Mouse (Mus musculus) T-helper 2 cell (primary cell): Measurements from ENCODE around the gene Gm11060.

ENCODE experiments used
- in situ Hi-C: fragments of 300-600 bp; cut with MboI, MseI; formaldehyde crosslinking; loops from one replicate; pipeline ENCODE4 v1.15.1; 2025; ENCODE audit warnings: high pct_unique_total_duplicates

Gene Gm11060

DNA sequence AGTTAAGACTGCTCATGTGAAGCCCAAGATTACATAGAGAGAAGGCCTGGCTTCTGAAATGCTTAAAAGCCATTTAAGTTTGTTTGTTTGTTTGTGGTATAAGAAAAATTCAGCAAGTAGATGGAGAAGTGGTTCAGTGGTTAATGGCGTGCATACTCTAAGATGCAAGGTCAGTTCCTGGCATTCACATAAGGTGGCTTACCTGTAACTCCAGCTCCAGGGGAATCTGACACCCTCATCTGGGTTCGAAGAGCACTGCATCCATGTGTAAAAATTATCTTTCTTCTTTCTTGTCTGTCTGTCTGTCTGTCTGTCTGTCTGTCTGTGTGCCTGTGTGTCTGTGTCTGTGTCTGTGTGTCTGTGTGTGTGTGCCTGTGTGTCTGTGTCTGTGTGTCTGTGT lies at the start of gene Gm11060:
Gene Gm11060 (plus strand): TSS at position 301 of the 400 bp plus-strand sequence.
- in situ Hi-C loops = no loop called here

DNA sequence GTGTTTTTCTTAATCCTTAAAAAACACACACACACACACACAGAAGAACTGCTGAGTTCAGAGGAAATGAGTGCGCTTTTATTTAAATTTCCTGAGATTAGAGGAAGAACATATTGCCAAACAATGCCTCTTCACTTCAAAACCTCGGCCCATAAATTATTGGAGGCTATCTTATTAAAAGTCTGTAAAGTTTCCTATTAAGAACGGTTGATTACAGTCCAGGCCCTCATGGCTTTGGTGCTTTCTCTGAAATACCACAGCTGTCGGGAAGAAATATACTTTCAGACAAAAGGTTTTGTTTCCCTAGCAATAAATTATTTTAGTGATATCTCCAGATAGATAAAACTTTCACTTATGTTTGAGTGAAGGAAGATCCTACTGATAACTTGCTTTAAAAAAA lies 48.7 kb upstream of the Gm11060 start:
- in situ Hi-C loops = no loop called here

DNA sequence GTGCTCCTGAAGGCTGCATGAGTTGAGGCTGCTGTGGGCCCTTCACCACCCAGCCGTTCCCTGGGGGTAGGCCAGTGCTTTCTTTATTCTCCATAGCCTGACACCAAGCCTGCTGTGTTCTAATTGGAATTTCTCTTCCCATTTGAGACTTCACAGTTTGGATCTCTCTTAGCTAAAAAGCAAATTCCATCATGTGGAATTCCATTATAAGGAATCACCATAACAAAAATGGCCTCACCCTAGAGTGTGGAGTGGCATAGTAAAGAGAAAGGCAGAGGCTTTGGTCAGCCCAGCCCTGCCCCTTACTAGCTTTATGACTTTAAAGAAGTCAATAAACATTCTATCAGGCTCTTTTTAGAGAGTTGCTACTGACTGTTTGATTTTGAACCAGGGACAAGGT lies 43.5 kb upstream of the Gm11060 start:
- in situ Hi-C loops = no loop called here

DNA sequence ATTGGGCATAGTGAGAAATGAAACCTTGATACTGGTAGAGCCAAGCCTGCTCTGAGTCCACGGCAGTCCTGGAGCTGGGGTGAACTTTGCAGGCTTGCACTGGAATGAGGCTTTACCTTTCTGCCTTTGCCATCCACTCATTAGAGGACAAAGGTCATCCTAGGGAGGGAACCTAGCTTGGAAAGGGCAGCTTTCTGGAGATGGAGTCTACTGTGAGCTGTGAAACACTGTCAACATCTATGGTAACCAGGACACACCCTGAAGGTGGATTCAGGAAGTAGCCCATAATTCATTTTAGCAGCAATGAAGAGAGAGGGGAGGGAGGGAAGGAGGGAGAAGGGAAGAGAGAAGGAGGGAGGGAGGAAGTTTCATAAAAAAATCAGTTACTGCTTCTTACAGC lies 36.3 kb upstream of the Gm11060 start:
- in situ Hi-C loops = no loop called here

DNA sequence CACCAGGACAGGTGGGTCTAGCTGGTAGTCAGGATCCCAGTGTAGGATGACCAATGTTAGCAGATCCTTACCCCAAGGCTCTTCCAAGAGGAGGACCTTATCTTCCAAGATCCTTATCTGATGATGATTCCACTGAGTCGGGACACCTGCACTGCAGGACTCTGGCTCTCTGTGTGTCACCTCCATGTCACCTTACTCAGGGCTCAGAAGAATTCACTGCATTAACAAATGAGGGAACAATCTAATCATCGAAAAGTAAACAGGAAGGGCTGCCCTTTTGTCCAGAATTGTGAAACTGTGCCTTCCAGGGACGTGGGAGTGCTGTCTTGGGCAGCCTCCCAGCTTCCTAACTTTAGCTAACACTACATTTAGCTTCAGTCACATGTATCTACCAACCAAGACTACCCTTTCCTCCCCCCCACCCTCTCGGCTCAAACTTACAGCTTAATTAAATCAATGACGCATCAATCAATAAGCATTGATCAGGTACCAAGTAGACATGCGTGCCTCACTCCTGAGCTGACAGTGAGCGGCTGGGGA lies 33.2 kb upstream of the Gm11060 start:
- in situ Hi-C loops = no loop called here

DNA sequence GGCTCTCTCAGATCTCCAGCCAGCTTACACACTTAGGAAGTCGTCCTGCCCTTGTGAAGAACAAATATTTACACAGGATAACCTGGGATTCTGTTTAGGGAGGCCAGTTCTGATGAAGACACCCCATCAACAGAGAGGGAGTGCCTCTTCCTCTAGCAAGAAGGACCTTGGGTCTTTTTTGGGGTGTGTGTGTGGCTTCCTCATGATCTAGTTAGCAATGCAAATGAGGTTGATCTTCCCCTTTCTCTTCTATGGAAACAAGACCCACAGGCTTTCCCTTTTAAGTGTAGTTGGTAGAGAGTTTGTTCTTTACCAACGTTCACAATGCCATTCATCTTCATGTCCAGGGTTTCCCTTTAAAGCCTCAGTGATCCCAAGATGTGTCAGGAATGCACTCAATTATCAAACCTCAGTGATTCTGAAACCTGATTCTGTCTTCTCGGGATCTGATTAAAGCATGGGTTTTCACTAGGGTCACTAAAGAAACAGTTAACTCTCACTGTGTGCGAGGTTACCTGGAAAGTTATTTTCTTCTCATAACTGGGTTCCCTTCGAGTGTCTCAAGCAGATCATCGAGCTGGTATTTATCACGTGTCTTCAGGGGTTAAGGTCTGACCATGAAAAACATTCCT lies 29.0 kb upstream of the Gm11060 start:
- in situ Hi-C loops = no loop called here

DNA sequence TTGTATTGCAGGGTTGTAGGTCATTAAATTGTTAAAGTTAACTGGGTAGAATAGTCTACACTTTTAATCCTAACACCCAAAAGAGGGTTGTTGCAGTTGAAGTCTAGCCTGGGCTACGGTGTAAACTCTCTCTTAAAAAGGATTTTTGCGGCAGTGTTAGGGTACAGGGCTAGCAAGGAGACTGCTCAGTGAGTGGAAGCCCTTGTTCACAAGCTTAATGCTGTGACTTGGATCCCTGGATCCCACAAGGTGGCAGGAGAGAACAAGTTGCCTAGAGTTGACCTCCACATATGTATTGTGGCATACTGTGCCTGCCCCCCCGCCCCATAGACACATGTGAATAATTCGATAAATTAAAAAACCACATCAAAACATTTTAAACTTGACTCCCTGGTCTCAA lies 19.3 kb upstream of the Gm11060 start:
- in situ Hi-C loops = no loop called here

DNA sequence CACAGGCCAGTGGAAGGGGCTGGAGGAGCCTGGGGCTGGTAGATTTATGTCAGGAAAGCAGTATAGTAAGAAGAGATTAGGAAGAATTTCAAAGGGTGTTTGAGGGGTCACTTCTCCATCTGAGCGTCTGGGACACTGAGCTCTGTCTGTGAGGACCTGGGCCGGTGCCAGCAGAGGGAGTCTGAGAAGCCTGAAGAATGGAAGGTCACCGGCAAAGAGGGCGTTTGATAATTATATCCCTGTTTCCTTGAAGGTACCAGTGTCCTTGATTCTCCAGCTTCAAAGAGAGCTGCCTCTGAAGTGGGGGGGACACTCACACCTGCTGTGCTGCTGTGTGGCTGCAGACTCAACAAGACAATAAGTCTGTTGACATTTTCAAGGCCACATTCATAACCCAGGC lies 17.6 kb upstream of the Gm11060 start:
- in situ Hi-C loops = no loop called here

DNA sequence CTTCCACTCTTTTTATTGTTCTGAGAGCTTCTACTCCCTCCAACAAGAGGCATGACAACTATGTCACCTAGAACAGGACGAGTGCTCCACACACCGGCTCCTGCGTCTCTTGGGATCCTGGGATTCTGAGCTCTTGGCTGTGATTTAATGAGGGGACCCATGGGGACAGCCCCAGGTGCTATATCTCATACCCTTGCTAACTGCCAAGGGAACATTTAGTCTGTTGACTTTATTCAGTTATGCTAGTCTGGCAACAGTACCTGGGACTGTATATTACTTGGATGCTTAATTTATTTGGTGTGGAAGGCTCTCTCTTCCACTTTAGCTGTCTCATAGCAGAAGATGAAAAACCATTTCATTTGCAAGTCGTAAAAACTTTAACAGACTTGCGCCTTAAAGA lies 16.0 kb upstream of the Gm11060 start:
- in situ Hi-C loops = no loop called here

DNA sequence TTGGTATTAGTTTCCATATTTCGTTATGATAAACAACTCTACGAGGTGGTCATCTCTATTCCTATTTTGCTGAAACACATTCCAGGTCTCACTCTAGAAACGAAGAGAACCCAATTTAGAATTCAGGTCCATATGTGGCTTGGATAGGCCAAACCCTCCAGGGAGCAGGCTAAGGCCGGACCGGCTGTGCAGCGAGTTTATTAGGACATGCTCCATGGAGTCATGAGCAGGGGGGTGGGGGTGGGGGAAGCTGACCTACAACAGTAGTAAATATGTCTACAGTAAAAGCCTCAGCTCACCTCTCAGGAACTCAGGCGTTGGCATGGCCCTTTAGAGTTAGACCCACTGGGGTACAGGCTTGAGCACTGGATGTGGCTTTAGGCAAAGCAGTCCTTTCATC lies 14.7 kb upstream of the Gm11060 start:
- in situ Hi-C loops = no loop called here

DNA sequence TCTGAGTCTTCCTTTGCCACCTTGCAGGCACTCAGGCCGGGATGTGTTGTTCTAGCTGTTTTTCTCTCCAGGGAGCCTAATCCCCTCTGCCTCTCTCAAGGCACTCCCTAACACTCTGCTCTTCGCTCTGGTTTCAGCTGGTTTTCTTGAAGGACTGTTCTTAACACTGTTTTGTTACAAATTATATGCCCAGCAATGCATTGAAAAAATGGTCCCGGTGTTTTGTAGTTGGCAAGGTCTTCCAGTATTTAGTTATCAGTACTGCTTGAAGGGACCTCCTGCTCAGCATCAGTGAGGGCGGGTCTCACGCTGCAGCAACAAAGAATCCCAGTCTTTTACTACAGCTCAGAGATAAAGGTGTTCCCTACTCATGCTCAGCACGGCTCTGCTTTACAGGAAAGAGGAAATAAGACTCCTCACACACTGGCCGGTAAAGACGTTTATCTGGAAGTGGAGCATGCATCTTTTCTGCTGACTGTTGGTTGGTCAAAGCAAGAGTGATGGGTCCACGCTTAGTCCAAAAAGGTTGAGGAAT lies 9.5 kb upstream of the Gm11060 start:
- in situ Hi-C loops = no loop called here

DNA sequence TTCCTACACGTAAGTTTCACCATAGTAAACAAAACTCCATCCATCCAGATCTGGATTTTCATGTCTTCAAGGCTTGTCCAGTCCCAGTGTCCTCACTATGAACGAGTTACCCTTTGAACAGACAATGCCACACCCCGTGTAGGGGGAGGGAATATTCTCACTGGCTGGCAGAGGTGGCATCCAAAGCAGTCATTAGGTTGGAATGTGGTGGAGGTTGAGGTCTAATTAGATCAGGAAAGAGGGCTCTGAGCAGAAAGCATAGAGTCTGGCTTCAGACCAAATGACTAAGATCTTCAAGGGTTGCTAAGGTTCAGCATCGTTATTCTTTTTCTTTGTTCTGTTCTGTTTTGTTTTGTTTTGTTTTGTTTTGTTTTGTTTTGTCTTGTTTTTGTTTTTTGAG lies 7.8 kb upstream of the Gm11060 start:
- in situ Hi-C loops = no loop called here

DNA sequence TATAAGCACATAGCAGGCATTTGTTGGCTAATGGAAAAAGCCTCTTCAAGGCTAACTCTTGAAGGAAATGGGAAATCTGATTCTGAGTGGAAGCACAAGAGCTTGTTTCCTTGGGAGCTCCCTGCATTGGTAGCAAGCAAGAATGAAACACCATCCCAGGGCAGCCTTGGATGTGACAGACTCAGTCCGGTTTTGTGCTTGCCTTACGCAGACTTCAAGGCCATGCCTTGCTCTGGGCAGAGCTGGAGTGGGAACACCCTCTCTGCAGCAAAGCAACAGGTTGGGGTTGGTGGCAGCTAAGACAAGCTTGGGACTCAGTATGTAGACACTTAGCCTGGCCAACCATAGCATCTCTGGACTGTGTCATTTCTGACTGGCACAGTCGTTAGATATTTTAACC lies 5.7 kb upstream of the Gm11060 start:
- in situ Hi-C loops = no loop called here

DNA sequence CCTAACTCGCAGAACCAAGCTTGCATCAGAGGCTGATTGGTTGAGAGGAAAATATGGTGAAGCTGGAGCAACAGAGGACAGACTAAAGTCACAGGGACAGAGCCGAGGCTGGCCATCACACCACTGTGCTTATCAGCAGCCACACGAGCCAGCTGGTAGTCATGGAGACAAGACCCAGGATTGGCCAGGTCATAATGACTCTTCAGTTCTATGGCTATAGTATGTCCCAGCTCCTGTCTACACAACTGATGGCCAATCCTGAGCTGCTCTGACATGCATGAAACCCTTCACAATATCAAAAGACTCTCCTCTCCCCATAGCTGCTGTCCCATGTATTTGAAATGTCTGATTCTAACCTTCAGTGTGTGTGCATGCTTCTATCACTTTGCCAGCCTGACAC lies 3.8 kb upstream of the Gm11060 start:
- in situ Hi-C loops = no loop called here

DNA sequence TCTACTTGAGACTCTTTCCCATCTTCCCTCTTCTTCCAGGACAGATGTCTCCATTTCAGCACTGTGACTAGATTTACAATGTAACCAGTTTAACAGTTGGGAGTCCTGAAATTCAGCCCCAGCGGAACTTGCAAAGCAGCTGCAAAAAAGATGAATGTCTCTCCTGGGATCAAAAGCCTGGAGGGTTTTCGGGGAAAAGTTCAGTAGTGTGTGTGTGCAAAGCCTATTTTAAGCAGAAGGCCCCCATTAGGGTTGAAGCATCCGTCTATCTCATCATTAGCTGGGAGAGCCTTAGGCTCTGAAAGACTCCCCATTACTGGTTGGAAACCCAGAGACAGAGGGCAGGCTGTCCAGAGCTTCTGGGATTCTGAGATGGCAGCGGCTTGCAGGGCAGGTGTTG lies 2.7 kb upstream of the Gm11060 start:
- in situ Hi-C loops = no loop called here

DNA sequence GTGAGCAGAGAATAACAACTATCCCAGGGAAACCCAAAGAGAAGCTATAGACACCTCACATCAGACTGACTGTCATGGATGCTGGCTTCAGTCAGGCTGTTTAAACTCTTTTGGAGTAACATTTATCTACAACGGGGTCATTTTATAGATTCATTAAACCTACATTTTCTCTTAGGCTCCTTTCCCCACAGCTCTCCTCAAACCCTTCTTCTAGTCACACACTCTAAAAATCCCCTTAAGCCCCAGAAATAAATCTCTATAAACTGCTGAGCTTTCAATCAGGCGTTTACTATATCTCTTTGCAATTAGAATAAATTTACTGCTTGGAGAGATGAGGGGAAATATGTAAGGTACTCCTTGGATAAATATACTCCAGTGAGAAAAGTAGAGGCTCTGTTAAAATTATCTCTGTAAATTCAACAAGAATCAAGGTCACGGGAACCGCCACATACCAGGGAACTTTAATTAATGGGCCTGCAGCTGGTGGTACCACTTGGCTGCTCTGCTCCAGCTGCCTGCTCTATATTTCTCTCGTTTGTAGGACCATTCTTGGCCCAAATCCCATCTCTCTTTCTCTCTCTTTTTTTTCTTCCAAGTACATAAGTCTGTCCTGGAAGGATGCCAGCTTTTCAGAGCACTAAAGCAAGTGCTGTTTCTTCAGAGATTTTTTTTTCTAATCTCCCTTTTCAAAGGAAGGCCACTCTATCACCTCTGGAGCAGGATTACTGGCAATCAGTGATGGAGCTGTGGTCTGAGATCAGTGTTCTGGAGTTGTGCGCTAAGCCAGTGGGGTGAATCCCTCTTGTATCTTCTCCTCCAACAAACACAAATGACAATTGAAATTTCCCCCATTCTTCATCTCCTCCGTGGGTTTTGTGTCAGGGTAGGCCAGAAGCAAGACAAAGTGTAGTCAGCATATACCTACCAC lies 2.0 kb upstream of the Gm11060 start:
- in situ Hi-C loops = no loop called here

DNA sequence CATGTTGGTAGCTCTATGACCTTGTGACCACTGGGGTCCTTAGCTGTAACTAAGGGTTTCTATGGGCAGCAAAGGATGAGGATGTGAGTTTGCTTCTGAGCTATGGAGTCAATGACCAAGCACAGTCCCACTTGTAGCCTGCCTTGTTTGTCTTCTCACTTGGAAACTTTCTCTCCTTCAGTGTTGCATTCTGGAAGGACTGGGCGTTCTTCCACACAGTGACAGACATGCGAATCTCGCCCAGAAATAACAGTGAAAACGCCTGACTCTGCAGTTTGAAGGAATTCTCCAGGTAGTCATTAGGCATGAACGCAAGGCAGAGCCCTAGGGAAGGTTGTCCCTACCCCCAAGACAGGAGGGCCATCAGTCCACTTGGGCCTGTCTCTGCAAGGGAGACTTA lies 827 bp upstream of the Gm11060 start:
- in situ Hi-C loops = no loop called here

DNA sequence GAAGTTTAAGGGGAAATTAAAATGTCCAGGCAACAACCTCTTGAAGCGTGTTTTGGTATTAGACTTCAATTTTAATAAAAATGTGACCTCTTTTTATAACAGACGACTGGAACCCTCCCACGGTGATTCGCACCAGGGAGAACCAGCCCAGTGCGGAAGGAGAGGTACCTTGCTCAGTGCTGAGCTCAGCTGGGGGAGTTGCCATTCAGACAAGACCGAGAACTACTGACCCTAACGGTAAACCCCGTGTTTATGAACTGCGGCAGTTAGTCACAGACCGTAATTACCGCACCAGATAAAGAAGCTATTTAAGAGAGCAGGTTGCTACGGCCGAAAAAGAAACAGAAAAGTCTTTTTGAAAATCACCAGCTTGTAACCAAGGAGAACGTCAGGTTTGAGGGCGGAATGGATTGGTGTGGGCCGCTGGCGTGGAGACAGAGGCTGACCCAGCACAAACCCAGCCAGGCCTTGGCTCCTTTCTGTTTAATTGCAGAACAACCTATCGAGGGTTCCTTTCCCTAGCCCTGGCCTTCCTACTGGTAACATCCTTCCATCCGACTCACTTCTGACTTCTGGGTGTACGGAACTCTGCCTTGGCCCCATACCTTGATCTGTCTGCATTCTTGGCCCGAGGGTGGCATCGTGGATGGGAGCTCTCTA lies 5.6 kb downstream of the Gm11060 start:
- in situ Hi-C loops = no loop called here

DNA sequence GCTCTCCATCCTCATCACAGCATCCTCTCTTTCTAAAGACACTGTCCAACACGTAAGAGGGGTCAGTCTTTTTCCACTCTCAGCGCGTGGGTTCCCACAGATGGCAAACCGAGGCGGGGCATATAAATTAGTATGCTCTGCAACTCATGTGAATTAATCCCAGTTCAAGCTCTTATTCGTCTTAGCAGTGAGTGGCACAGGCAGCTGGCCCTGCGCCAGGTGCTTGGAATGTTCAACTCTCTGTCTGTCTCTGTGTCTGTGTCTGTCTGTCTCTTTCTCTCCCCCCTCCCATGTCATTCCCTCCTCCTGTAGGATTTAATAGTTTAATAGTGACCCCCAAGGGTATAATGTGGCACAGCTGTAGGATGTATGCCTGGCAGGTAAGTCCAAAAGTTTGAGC lies 7.6 kb downstream of the Gm11060 start:
- in situ Hi-C loops = no loop called here

DNA sequence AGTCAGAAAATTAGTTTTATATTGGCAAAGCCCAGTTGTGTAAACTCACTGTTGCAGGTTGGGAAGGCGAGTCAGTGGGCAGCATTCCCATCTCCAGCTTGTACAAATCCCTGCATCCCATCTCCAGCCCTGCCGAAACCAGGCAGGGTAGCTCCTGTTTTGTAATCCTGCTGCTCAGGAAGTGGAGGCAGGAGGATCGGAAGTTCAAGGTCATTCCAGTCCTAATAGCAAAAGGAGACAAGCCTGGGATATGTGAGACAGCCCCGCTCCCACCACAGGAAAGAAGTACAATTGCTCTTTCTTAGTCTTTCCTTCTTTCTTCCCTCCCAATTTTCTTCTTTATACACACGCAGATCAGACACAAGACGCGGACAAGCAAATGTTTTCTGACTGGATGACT lies 8.7 kb downstream of the Gm11060 start:
- in situ Hi-C loops = no loop called here

DNA sequence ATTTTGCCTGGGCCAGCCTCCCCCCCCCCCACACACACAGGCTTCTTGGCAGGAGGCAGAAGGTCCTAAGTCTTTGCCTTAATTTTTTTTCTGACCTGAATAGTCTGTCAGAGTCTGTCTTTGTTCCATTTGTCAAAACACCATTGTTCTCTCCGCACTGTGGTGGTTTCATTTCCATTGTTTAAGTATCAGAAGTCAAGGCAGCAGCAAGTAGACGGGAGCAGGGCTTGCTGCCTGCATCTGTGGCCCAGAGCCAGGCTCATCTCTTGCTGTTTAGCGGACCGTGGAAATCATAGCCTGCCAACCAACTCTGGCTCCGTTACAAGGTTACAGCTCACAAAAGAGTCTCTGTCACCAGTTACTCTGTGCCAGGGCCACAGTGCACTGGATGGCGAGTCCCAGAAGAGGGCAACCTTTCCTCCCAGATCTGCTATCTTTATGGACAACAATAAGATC lies 16.9 kb downstream of the Gm11060 start:
- in situ Hi-C loops = no loop called here

DNA sequence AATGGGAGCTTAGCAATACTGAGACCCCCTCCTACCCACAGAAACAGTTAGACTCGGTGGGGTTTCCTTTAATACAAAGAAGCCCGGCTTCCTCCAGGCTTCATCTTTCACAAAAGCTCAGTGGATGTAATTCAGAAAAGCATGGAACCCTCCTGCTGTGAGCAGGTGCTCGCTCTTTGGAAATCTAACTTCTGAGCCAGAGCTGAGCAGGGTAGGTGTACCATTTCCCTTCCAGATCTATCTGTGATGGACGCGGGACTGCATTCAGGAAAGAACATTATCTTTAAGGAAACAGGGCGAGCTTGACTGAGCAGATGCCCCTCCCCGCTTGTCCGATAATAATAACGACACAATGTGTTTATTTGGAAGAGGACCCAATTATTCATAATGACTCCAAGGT lies 22.3 kb downstream of the Gm11060 start:
- in situ Hi-C loops = no loop called here
